Mouse (Mus musculus) pancreas, adult 10 weeks (tissue): ENCODE measurements around the gene Zpld1. TPM values are rescaled to one million over a fixed set of nuclear protein-coding genes. Genes with fewer than 3 reads are reported as not detected.

Experiments used
- polyA plus RNA-seq: library from polyadenylated mRNA; stranded (reverse); fragments of 350-450 nt; fragmentation: Illumina TruSeq; extraction: RNeasy Lipid Tissue Mini Kit (QIAGEN cat#74804); gene quantifications from one replicate; pipeline ENCODE4 v1.2.3, GENCODE M21; 2015; ENCODE audit warnings: low read depth, low replicate concordance; ENCODE audit not compliant: insufficient read depth

Gene Zpld1
- not detected for polyA plus RNA-seq

DNA sequence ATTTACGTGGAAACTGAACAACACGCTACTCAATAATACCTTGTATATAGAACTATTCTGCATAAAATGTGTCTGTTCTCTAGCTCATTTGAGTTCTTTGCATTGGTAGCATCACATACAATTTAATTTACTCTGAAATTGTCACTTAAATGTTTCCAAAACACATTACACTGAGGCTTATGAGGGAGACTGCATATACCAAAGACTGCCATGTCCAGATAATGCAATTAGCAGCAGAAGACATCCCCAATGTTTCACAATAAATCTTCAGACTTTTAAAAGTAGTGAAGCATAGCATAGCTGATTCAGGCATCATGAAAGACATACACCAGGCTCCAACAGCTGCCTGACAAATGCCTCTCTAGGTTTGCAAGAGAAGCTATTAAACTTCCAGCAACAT is at the start of gene Zpld1:
TSS of gene Zpld1 (minus strand) at position 101 of the 400 bp plus-strand sequence.

